In genomic region chr17:10936698-10937097, GRCm38 (mm10) we compare ENCODE assay signal across 30 mouse cellular contexts.
"Had no signal": no experiment of that assay in that cellular context is flagged by ENCODE, and none has a peak within 500 bp of the region (broad histone marks: within the 10 kb centered on the region; RNA-seq: fewer than 3 reads in every experiment).

No protein-coding gene starts in this region.

- H3K4me3 ChIP-seq: heart, embryonic 10.5 days; heart, embryonic 12.5 days; heart, embryonic 13.5 days; heart, embryonic 15.5 days; hindbrain, embryonic 10.5 days; hindbrain, embryonic 12.5 days; hindbrain, embryonic 13.5 days; hindbrain, embryonic 15.5 days; intestine, embryonic 15.5 days; kidney, embryonic 15.5 days; layer of hippocampus, adult 2 months; left cerebral cortex, adult 2 months had no signal

- H3K36me3 ChIP-seq: heart, embryonic 10.5 days; heart, embryonic 12.5 days; heart, embryonic 13.5 days; heart, embryonic 15.5 days; hindbrain, embryonic 10.5 days; hindbrain, embryonic 12.5 days; hindbrain, embryonic 13.5 days; hindbrain, embryonic 15.5 days; intestine, embryonic 15.5 days; kidney, embryonic 15.5 days had no signal

- H3K9me3 ChIP-seq: heart, embryonic 10.5 days; heart, embryonic 12.5 days; heart, embryonic 13.5 days; heart, embryonic 15.5 days; hindbrain, embryonic 10.5 days; hindbrain, embryonic 12.5 days; hindbrain, embryonic 13.5 days; hindbrain, embryonic 15.5 days; intestine, embryonic 15.5 days; kidney, embryonic 15.5 days had no signal

- H3K4me1 ChIP-seq: hindbrain, embryonic 15.5 days; intestine, embryonic 15.5 days; kidney, embryonic 15.5 days had no signal

- DNase-seq: heart, postnatal 10 days; heart, postnatal 14 days; heart, postnatal 36 days; heart, postnatal 4 days; kidney, adult 11 months; kidney, adult 18-20 months; kidney, adult 2 months; kidney, adult 8-10 months; kidney, postnatal 10 days; kidney, postnatal 14 days; kidney, postnatal 25 days; kidney, postnatal 36 days; kidney, postnatal 4 days; layer of hippocampus, adult 9-11 months; layer of hippocampus, postnatal 36 days had no signal

- H3K9ac ChIP-seq: heart, embryonic 12.5 days; heart, embryonic 13.5 days; heart, embryonic 15.5 days; hindbrain, embryonic 12.5 days; hindbrain, embryonic 13.5 days; hindbrain, embryonic 14.5 days; hindbrain, embryonic 15.5 days; intestine, embryonic 15.5 days; kidney, embryonic 15.5 days had no signal

- H3K27me3 ChIP-seq: heart, embryonic 12.5 days; heart, embryonic 13.5 days; heart, embryonic 15.5 days; hindbrain, embryonic 12.5 days; hindbrain, embryonic 13.5 days; hindbrain, embryonic 15.5 days; intestine, embryonic 15.5 days; kidney, embryonic 15.5 days had no signal

- H3K27ac ChIP-seq: heart, embryonic 10.5 days; heart, embryonic 13.5 days; heart, embryonic 15.5 days; hindbrain, embryonic 10.5 days; hindbrain, embryonic 12.5 days; hindbrain, embryonic 14.5 days; hindbrain, embryonic 15.5 days; hindbrain, postnatal 0 days; intestine, embryonic 15.5 days; kidney, embryonic 15.5 days; kidney, postnatal 0 days; layer of hippocampus, adult 2 months; left cerebral cortex, adult 2 months had no signal
